Mouse (Mus musculus) frontal cortex, postnatal 14 days (tissue): ENCODE data around the gene Slc16a9.

ENCODE experiments used
- DNase-seq, 2 experiments: peaks; one replicate each; pipeline ENCODE4 v3.0.0; 2022; ENCODE audit warnings: low spot score in 2 of 2

Gene Slc16a9

DNA sequence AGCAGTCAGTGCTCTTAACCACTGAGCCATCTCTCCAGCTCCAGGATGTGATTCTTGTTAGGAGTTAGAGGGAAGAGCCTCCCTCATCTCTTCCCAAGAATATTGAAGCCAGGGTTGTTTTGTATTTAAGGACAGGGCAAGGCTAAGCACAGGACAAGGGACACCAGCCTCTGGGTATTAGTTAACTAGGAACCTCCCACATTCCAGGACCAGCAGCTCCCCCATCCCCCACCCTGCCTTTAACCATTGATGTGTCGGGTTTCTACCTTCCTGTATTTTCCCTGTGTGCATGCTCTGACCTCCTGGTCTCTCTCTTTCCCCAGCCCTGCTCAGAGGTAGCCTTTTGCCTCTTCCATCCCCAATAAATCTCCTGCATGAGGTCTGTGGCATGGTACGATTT lies 56.3 kb downstream of the Slc16a9 start:
- DNase-seq, result no peak

DNA sequence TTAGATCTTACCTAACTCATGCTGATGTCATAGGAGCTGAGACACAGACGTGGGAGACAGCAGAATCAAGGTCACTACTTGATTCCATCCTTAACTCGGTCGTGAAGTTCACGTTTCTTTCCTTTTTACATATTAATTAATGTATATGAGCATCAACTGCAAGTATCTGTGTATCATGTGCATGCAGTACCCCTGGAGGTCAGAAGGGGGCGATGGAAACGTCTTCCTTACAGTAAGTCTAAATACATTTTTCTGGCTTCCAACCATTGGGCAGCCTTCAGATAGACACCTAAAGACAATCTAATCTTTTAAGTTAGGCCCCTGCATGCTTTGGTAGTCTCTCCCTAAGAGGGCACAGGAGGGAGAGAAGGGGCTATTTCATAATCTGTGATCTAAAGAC lies 58.3 kb downstream of the Slc16a9 start:
- no peak for DNase-seq

DNA sequence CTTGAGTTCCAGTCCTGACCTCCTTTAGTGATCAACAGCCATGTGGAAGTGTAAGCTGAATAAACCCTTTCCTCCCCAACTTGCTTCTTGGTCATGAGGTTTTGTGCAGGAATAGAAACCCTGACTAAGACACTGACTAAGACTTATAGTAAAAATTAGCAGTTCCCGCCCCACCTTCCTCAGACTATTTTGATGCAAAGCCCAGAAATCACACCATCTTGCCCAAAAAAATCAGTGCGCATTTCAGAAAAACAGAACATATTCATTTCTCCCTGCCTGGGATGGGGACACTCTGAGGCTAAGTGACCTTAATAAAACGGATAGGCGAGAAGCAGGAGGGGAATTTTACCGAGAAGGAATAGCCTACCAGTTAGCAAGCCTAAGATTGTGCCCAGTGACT lies 60.8 kb downstream of the Slc16a9 start:
- DNase-seq, result no peak

DNA sequence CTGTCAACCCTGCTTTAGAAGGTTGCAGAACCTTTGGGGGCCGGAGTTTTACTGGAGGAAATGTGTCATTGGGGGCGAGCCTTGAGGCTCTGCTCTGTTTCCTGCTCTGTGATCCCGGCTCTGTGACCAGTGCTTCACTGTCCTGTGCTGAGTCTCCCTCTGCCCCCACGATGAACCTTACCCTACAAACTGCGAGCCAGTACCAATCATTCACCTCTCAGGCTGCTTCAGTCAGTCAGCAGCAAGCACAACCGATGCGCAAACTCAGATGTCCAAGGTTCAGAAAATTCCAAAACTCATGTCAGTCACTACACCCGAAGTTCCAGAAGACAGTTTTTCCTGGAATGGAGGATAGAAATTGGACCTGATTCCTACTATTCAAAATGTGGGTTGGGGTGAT lies 64.5 kb downstream of the Slc16a9 start:
- no peak for DNase-seq

DNA sequence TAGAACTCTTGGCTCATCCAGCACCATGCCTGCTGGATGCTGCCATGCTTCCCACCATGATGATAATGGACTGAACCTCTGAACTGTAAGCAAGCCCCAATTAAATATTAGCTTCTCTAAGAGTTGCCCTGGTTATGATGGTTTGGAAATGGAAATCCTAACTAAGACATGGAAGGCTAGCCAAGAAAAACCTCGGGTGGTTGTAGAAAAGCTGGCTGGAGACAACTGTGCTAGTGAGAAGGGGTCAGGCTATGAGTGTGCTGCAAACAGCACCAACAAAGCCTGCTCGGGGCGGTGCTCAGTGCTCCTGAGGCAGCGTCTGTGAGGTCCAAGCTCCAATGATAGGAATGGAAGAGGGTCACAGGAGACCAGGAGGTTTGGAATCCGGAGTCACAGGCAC lies 65.7 kb downstream of the Slc16a9 start:
- DNase-seq, result no peak

DNA sequence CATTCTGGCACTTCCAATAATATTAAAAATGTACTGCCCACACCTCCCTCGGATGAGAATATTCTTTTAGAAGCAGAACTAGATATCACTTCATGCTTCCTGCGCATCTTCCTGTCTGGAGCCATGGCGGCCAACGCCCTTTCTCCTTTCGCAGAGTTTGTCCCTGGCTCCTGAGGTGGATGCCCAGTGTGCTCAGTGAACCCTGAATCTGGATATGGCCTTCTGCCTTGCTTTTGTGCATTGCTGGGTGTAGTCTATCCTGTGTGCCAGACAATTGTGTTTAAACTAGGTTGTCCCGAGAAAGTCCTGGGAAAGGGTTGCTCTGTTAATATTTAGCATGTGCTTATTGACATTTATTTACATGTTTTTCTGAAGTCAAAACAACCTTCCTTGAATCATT lies 71.0 kb downstream of the Slc16a9 start:
- DNase-seq, result no peak

DNA sequence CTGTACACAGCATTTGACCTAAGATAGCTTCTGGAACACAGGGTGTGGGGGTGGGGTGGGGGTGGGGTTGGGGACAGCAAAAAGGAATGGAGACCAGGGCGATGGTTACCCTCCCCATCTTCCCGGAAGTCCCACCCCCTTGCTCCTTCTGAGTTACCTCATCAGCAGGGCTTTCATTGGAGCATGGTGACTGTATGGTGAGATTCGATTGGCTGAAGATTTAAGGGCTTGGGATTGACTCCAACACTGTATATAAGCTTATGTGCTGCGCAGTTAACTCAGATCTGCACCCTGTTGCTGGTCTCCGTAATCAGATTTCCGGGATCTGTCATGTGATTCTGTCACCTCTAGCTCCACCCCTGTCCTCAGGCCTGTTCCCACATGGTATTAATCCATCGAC lies 72.0 kb downstream of the Slc16a9 start:
- DNase-seq, result no peak

DNA sequence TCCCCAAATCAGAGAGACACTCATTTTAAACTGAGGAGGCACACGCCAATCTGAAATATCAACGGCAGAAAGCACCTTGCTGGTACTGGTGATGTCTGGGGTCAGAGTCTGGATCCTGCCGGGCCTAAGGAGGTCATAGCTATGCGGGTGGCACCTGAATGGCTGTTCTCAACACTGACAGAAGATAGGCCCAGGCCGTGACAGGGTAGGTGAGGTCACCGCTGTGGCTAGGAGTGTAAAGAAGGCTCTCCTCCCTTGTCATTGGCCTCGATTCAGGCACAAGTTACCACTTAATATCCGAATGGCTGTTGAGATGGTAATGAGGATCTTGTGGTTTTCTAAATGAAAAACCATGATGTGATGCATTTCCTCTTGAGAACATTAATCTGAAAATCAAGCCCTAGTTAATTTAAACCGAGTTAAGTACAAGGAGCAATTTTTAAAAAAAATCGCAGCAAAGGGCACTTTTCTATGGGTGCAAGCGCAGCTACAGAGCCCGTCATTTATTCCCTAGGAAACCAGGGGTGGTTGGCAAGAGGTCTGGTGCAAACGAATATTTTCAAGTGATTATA lies 72.6 kb downstream of the Slc16a9 start:
- DNase-seq, result no peak

DNA sequence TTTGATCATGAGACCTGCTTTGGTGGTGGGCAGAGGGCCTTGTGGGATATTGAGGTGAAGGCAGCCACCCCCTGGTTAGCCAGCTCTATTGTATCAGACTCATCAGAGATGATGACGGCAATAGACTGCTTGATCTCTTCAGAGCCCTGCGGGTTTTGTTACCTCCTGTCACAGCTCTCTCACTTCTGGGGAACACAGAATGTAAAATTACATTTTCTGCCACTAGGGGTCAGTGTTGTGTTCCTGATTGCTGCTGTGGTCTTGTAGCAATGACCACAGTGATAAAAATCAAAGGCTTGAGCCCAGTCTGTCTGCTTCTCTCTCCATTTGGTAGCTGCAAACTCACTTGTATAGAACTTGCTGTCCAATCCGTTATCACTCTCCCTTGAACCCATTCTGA lies 73.7 kb downstream of the Slc16a9 start:
- DNase-seq, result peak; percentile 11 to 41

DNA sequence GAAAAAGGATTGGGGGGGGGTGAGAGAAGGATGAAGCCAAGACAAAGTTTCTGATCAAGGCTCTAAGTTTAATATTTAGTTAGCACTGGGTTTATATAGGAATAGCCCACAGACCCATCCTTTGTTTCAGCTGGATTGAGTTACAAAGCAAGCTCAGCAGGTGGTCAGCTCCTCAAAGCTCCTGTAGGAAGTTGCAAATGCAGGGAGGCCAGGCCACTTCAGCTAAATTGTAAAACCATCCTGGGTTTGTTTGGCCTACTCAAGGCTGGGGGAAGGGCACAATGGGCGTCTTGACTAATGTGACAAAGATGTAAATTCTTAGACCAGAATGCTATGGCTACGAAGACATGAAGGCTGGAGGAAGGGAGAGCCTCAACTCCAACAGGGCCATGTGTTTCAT lies 80.6 kb downstream of the Slc16a9 start:
- DNase-seq, result no peak

DNA sequence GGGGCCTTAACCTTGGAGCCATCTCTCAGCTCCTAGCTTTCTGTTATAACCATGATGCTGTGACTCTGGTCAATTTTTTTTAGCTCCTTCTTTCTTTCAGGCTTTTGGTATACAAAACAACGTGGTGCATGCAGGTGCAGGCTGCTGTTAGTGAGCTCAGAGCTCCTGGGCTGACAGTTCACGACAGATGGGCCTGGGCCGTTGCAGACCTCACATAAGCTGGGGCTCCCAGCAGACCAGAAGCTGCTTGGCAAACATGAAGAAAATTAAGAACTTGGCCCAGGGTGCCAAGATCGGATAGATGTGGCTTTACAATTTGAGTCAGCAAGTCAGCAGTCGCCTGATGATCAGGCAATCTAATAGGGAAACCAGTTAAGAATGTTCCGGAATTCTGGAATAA lies 82.4 kb downstream of the Slc16a9 start:
- no peak for DNase-seq

DNA sequence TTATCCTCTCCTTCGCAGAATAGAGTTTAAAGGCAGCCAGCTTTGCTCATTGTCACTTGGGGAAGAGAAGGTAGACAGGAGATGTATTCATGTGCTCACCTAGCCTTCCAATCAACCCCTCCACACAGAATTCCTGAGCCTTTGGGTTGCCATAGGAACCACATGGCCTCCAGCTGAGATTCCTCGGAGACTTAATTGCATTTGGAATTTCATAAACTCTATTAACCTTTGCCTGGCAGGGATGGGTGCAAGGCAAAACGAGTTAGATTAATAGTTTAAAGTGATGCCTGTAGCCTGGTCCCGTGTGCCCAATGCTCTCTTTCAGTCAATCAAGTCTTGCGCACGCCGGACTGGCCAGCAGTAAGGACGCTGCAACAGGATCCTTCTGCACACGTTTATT lies 83.2 kb downstream of the Slc16a9 start:
- no peak for DNase-seq
